Mouse (Mus musculus) testis, adult 2 months (tissue): ENCODE measurements around the gene Ermard. TPM values are rescaled to one million over a fixed set of nuclear protein-coding genes. Genes with fewer than 3 reads are reported as not detected.

Experiments
- H3K27ac ChIP-seq: fragments of 200-500 bp; 2 replicates; pipeline ENCODE4 v1.5.1; 2012; ENCODE audit warnings: low read depth, low read length; ENCODE audit not compliant: control insufficient read depth, insufficient read depth
- H3K27me3 ChIP-seq: fragments of 200-500 bp; 2 replicates; pipeline ENCODE4 v1.6.1; 2012; ENCODE audit warnings: mild to moderate bottlenecking, low read length, moderate library complexity; ENCODE audit not compliant: control insufficient read depth, insufficient read depth
- H3K36me3 ChIP-seq: fragments of 200-500 bp; 2 replicates; pipeline ENCODE4 v1.6.1; 2012; ENCODE audit warnings: mild to moderate bottlenecking, low read length; ENCODE audit not compliant: control insufficient read depth, insufficient read depth
- H3K4me1 ChIP-seq: fragments of 200-500 bp; 2 replicates; pipeline ENCODE4 v1.6.1; 2012; ENCODE audit warnings: low read length; ENCODE audit not compliant: control insufficient read depth, insufficient read depth
- H3K4me3 ChIP-seq: fragments of 200-500 bp; 2 replicates; pipeline ENCODE4 v1.5.1; 2012; ENCODE audit warnings: low read depth, mild to moderate bottlenecking, low read length, moderate library complexity, mixed read lengths; ENCODE audit not compliant: control insufficient read depth
- CTCF ChIP-seq: fragments of 200-500 bp; IDR thresholded peaks from 2 replicates; pipeline ENCODE4 v1.5.1; 2012; ENCODE audit warnings: low read depth, mild to moderate bottlenecking, inconsistent platforms, low read length, moderate library complexity; ENCODE audit not compliant: control insufficient read depth, insufficient read depth, insufficient replicate concordance
- POLR2A ChIP-seq: fragments of 200-500 bp; IDR thresholded peaks from 2 replicates; pipeline ENCODE4 v1.6.1; 2012; ENCODE audit warnings: low read depth, mild to moderate bottlenecking, inconsistent platforms, low read length, moderate library complexity; ENCODE audit not compliant: control insufficient read depth
- polyA plus RNA-seq: library from polyadenylated mRNA; depleted of rRNA; stranded (reverse); fragments of >200 nt; gene quantifications from 2 replicates; pipeline ENCODE4 v1.2.3, GENCODE M21; 2012; rRNA removed

Gene Ermard
- polyA plus RNA-seq, 1 experiment = 54.6 TPM

- TF ChIP-seq POLR2A (no peak), CTCF (no peak)
- Histone ChIP-seq H3K27me3 (no peaks in the 10 kb centered on the region), H3K36me3 (no peaks in the 10 kb centered on the region), H3K4me1 (no peaks in the 10 kb centered on the region), H3K4me3 (no peak overlapping the region), H3K27ac (no peak overlapping the region)
Observed at GRCm38 (mm10) chr17:15120096-15120495, 79.1 kb downstream of the Ermard start.

- H3K36me3 ChIP-seq = no peaks in the 10 kb centered on the region
- H3K4me1 ChIP-seq = no peaks in the 10 kb centered on the region
- TF ChIP-seq CTCF (no peak), POLR2A (no peak)
- no peak overlapping the region for H3K27ac ChIP-seq
- no peak overlapping the region for H3K4me3 ChIP-seq
- H3K27me3 ChIP-seq = no peaks in the 10 kb centered on the region
Observed at GRCm38 (mm10) chr17:15120569-15120968, 79.6 kb downstream of the Ermard start.

- Histone ChIP-seq H3K27me3 (no peaks in the 10 kb centered on the region), H3K4me1 (no peaks in the 10 kb centered on the region), H3K27ac (no peak overlapping the region), H3K4me3 (no peak overlapping the region), H3K36me3 (no peaks in the 10 kb centered on the region)
- no peak for TF ChIP-seq POLR2A
- TF ChIP-seq CTCF = no peak
Observed at GRCm38 (mm10) chr17:15129630-15130287, 88.8 kb downstream of the Ermard start.

- Histone ChIP-seq H3K36me3 (no peaks in the 10 kb centered on the region), H3K27ac (no peak overlapping the region), H3K4me3 (no peak overlapping the region), H3K27me3 (no peaks in the 10 kb centered on the region), H3K4me1 (no peaks in the 10 kb centered on the region)
- TF ChIP-seq CTCF (no peak), POLR2A (no peak)
Observed at GRCm38 (mm10) chr17:15130288-15130656, 89.3 kb downstream of the Ermard start.

- no peak overlapping the region for H3K27ac ChIP-seq
- no peaks in the 10 kb centered on the region for H3K4me1 ChIP-seq
- no peaks in the 10 kb centered on the region for H3K36me3 ChIP-seq
- no peak for TF ChIP-seq POLR2A
- TF ChIP-seq CTCF = no peak
- H3K27me3 ChIP-seq = no peaks in the 10 kb centered on the region
- H3K4me3 ChIP-seq = no peak overlapping the region
Observed at GRCm38 (mm10) chr17:15134905-15135669, 94.1 kb downstream of the Ermard start.

GRCm38 (mm10) chr17:15137443-15137842 is 96.4 kb downstream of the Ermard start:
- Histone ChIP-seq H3K27ac (no peak overlapping the region), H3K27me3 (no peaks in the 10 kb centered on the region), H3K4me1 (no peaks in the 10 kb centered on the region), H3K36me3 (no peaks in the 10 kb centered on the region), H3K4me3 (no peak overlapping the region)
- TF ChIP-seq CTCF = no peak

Other genes with a start within 250 kb of the Ermard start
- gene Wdr27, start 98.0 kb upstream of the Ermard start, polyA plus RNA-seq = 51.5 and 60.1 TPM in 2 replicates
- 10.5 and 13.8 TPM in 2 replicates for gene 1600012H06Rik, start 98.0 kb upstream of the Ermard start, polyA plus RNA-seq
- 81.8 and 101 TPM in 2 replicates for gene Phf10, start 79.9 kb upstream of the Ermard start, polyA plus RNA-seq
- gene 9030025P20Rik, start 62.7 kb upstream of the Ermard start, polyA plus RNA-seq = 11.3 and 12.6 TPM in 2 replicates
- 680 and 803 TPM in 2 replicates for gene Gm3417, start 62.4 kb upstream of the Ermard start, polyA plus RNA-seq
- 5.1 and 5.4 TPM in 2 replicates for gene Gm3435, start 31.0 kb upstream of the Ermard start, polyA plus RNA-seq
- gene Tcte3, start 280 bp downstream of the Ermard start, polyA plus RNA-seq = 525 and 777 TPM in 2 replicates
- 324 and 366 TPM in 2 replicates for gene Gm3448, start 329 bp downstream of the Ermard start, polyA plus RNA-seq